Mouse (Mus musculus) heart, postnatal 0 days (tissue): Measurements from ENCODE around the gene Rras. TPM values are rescaled to one million over a fixed set of nuclear protein-coding genes. Genes with fewer than 3 reads are reported as not detected.
A peak's percentile ranks its signal among the peaks of the same experiment; 100 is the strongest.

ENCODE experiments used
- ATAC-seq: fragments of 200-750 bp; cut with Nextera tagmentation; 2 replicates; pipeline ENCODE4 v1.8.0; 2017; ENCODE audit warnings: low read depth, moderate number of reproducible peaks, moderate library complexity; ENCODE audit not compliant: insufficient read depth
- DNase-seq: peaks from one replicate; pipeline ENCODE4 v3.0.0-alpha.2; 2016; ENCODE audit warnings: low spot score
- H3K27ac ChIP-seq: fragments of 300-500 bp; sonication (generic); 2 replicates; pipeline ENCODE4 v1.5.1; 2014; ENCODE audit warnings: low read depth, mild to moderate bottlenecking
- H3K27me3 ChIP-seq: fragments of 300-500 bp; sonication (generic); 2 replicates; pipeline ENCODE4 v1.6.1; 2014; ENCODE audit warnings: low read length, mixed read lengths; ENCODE audit not compliant: control insufficient read depth, insufficient read depth
- H3K36me3 ChIP-seq: fragments of 300-500 bp; sonication (generic); replicated peaks from 2 replicates; pipeline ENCODE4 v1.6.1; 2014; ENCODE audit warnings: low read length, mixed read lengths; ENCODE audit not compliant: control insufficient read depth, insufficient read depth
- H3K4me1 ChIP-seq: fragments of 300-500 bp; sonication (generic); 2 replicates; pipeline ENCODE4 v1.6.1; 2014; ENCODE audit warnings: antibody characterized with exemption; ENCODE audit not compliant: control insufficient read depth, insufficient read depth
- H3K4me2 ChIP-seq: fragments of 300-500 bp; sonication (generic); 2 replicates; pipeline ENCODE4 v1.6.1; 2014; ENCODE audit warnings: low read depth, mild to moderate bottlenecking, low read length, moderate library complexity
- H3K4me3 ChIP-seq: fragments of 300-500 bp; sonication (generic); 2 replicates; pipeline ENCODE4 v1.5.1; 2014; ENCODE audit warnings: low read depth, low read length
- H3K9ac ChIP-seq: fragments of 300-500 bp; sonication (generic); replicated peaks from 2 replicates; pipeline ENCODE4 v1.6.1; 2014; ENCODE audit warnings: low read depth, low read length, mixed read lengths
- H3K9me3 ChIP-seq: fragments of 300-500 bp; sonication (generic); replicated peaks from 2 replicates; pipeline ENCODE4 v1.6.1; 2016; ENCODE audit warnings: low read length; ENCODE audit not compliant: control insufficient read depth
- CTCF ChIP-seq: IDR thresholded peaks from 2 replicates; pipeline ENCODE4 v1.5.1; 2016; ENCODE audit warnings: antibody characterized with exemption, control low read depth, low read depth
- EP300 ChIP-seq: IDR thresholded peaks from 2 replicates; pipeline ENCODE4 v1.6.1; 2016; ENCODE audit warnings: antibody characterized with exemption, low read depth
- WGBS: fragments of 180-500 bp; shearing (Covaris S2); extraction: QIAGEN DNeasy Blood & Tissue Kit; methylation state at CpG from one replicate; pipeline ENCODE4 v1.1.7; 2014; 5-methylcytosine and 5-hydroxymethylcytosine counted together
- polyA plus RNA-seq: library from polyadenylated mRNA; unstranded; fragments of >200 nt; fragmentation: Nextera tagmentation; extraction: Ambion mirVana; gene quantifications from 2 replicates; pipeline ENCODE4 v1.2.1, GENCODE M21; 2015
- total RNA-seq: library from RNA; depleted of rRNA; stranded (reverse); fragments of >200 nt; gene quantifications from 2 replicates; pipeline ENCODE4 v1.2.3, GENCODE M21; 2014; ENCODE audit warnings: low replicate concordance

Gene Rras
- total and polyA plus RNA-seq, 2 experiments from 2014 or later, result 38.4 to 85.7 TPM

GRCm38 (mm10) chr7:44997940-44998428 lies 19.8 kb upstream of the Rras start:
- ATAC-seq (no peak), DNase-seq (no peak)
- no peaks in the 10 kb centered on the region for H3K27me3 ChIP-seq
- no peaks in the 10 kb centered on the region for H3K9me3 ChIP-seq
- peaks cover 17% of the 10 kb centered on the region for H3K4me1 ChIP-seq
- WGBS, result 2% methylated on average over 15 of the region's 15 CpGs
- peaks cover 49% of the 10 kb centered on the region for H3K36me3 ChIP-seq
- peak overlapping the region; percentile 75 for H3K4me3 ChIP-seq
- peak overlapping the region; percentile 78 for H3K9ac ChIP-seq
- TF ChIP-seq EP300 (no peak), CTCF (no peak)
- peak overlapping the region; percentile 73 for H3K4me2 ChIP-seq
- H3K27ac ChIP-seq, result peak overlapping the region; percentile 83

GRCm38 (mm10) chr7:44998501-44998955 lies 19.2 kb upstream of the Rras start, which contains the start of gene Bcl2l12:
Gene Bcl2l12, minus strand, starts transcription at chr7:44998712.
- peak within 1 kb of the TSS; percentile 75 for H3K4me3 ChIP-seq
- no peaks in the 10 kb centered on the region for H3K27me3 ChIP-seq
- H3K27ac ChIP-seq, result peak within 1 kb of the TSS; percentile 83
- ATAC-seq (no peak; the same call in 1 of the 2 replicates), DNase-seq (no peak)
- H3K4me1 ChIP-seq, result peaks cover 17% of the 10 kb centered on the region
- peak within 1 kb of the TSS; percentile 73 for H3K4me2 ChIP-seq
- H3K9me3 ChIP-seq, result no peaks in the 10 kb centered on the region
- peaks cover 49% of the 10 kb centered on the region for H3K36me3 ChIP-seq
- TF ChIP-seq CTCF (no peak), EP300 (no peak)
- WGBS, result 2% methylated on average over 18 of the region's 18 CpGs
- peak within 1 kb of the TSS; percentile 78 for H3K9ac ChIP-seq

- H3K36me3 ChIP-seq, result peaks cover 50% of the 10 kb centered on the region
- WGBS, result 24% methylated on average over 11 of the region's 11 CpGs
- no peaks in the 10 kb centered on the region for H3K27me3 ChIP-seq
- no peaks in the 10 kb centered on the region for H3K9me3 ChIP-seq
- H3K4me2 ChIP-seq, result peak overlapping the region; percentile 73; the same call in 1 of the 2 replicates
- 0 out of 2 replicates have a peak overlapping the region, but pooled peaks have one; percentile 1 for H3K4me3 ChIP-seq
- no peak overlapping the region; the same call in 1 of the 2 replicates for H3K9ac ChIP-seq
- TF ChIP-seq EP300 (0 out of 2 replicates have a peak, but pooled peaks have one; percentile 22), CTCF (no peak)
- peak; percentile 31 for DNase-seq
- peak overlapping the region; percentile 18; the same call in 1 of the 2 replicates for H3K27ac ChIP-seq
- no peak for ATAC-seq
- peaks cover 17% of the 10 kb centered on the region for H3K4me1 ChIP-seq
Observed at GRCm38 (mm10) chr7:44999753-45000152, 18.0 kb upstream of the Rras start.

GRCm38 (mm10) chr7:45000539-45001114 lies 17.1 kb upstream of the Rras start:
- DNase-seq, result no peak
- Histone ChIP-seq H3K4me3 (no peak overlapping the region), H3K36me3 (peaks cover 50% of the 10 kb centered on the region), H3K4me1 (peaks cover 17% of the 10 kb centered on the region), H3K4me2 (no peak overlapping the region), H3K27me3 (no peaks in the 10 kb centered on the region), H3K27ac (0 out of 2 replicates have a peak overlapping the region, but pooled peaks have one; percentile 18), H3K9me3 (no peaks in the 10 kb centered on the region), H3K9ac (no peak overlapping the region)
- TF ChIP-seq EP300 (no peak), CTCF (no peak)
- 73% methylated on average over 21 of the region's 21 CpGs for WGBS
- no peak for ATAC-seq

GRCm38 (mm10) chr7:45002440-45002839 lies 15.3 kb upstream of the Rras start:
- H3K27ac ChIP-seq, result no peak overlapping the region
- no peak overlapping the region for H3K9ac ChIP-seq

More at GRCm38 (mm10) chr7:45002440-45002839, 15.3 kb upstream of the Rras start:
- peaks cover 11% of the 10 kb centered on the region; the same call in 1 of the 2 replicates for H3K4me1 ChIP-seq
- H3K27me3 ChIP-seq, result no peaks in the 10 kb centered on the region
- H3K36me3 ChIP-seq, result peaks cover 68% of the 10 kb centered on the region
- H3K9me3 ChIP-seq, result no peaks in the 10 kb centered on the region
- DNase-seq, result no peak
- 72% methylated on average over 7 of the region's 7 CpGs for WGBS
- ATAC-seq, result no peak
- TF ChIP-seq EP300 (no peak), CTCF (no peak)
- no peak overlapping the region for H3K4me2 ChIP-seq
- no peak overlapping the region for H3K4me3 ChIP-seq
